Mouse (Mus musculus): ENCODE measurements around the gene Fbxl12.

Fbxl12 gene

DNA sequence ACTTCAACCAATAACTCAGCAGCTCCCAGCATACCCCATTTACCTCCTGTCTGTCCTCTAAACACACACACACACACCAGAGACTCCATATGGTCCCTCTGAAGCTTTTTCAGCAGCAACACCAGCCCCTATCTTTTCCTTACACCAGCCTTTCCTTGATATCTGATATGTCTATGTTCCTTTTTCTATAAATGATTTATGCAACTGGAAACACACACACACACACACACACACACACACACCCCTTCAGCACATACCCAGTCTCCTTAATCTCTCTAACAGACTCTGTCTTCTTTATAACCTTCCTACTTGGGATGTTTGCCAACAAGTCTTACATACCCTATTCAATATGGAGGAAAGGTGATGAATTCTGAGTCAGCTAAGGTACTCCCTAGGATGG is 73.5 kb downstream of the Fbxl12 start:
- no peak for DNase-seq (ENCODE audit: extremely low spot score, low spot score)

Measured in neural tube, embryonic 10.5 days (tissue).